Mouse (Mus musculus): ENCODE data around the gene Ap2m1. TPM values are rescaled to one million over a fixed set of nuclear protein-coding genes. Genes with fewer than 3 reads are reported as not detected.

The Ap2m1 gene
- total RNA-seq (2023) = 174 and 177 TPM in 2 replicates

DNA sequence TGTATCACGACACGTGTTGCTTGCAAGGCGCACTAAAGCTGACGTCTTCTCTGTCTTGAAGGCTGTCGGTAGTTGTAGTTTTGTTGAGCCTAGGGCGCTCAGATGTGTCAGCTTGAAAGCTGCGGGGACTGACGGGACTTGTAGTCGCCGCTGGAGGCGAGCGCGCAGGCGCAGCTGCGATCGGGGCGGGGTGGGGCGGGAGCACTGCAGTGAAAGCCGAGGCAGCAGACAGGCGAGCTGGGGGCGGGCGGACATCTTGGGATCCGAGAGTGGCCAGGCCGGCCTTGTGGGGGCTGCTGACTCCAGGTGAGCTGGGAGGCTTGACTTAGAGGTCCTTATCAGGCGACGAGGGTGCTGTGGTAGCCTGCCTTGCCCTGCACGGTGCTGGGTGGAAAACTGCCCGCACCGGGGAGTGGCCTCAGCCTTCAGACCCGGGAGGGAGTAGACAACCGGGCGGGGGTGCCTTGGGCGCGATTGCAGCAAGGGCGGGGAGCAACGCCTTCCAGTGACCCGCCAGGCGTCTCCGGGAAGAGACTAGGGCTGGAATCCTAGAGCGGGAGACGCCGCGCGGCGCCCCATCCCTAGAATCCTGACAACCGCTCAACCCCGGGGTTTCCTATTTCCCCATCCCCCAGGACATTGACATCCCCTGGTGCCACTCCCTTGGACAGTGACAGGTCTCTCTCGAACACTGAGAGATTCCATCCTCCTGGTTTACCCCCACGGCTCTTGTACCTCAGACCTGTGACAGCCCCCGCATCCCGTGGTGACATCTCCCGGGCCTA lies at the start of gene Ap2m1:
Gene Ap2m1 (plus strand): TSS at position 183 of the 785 bp plus-strand sequence.

DNA sequence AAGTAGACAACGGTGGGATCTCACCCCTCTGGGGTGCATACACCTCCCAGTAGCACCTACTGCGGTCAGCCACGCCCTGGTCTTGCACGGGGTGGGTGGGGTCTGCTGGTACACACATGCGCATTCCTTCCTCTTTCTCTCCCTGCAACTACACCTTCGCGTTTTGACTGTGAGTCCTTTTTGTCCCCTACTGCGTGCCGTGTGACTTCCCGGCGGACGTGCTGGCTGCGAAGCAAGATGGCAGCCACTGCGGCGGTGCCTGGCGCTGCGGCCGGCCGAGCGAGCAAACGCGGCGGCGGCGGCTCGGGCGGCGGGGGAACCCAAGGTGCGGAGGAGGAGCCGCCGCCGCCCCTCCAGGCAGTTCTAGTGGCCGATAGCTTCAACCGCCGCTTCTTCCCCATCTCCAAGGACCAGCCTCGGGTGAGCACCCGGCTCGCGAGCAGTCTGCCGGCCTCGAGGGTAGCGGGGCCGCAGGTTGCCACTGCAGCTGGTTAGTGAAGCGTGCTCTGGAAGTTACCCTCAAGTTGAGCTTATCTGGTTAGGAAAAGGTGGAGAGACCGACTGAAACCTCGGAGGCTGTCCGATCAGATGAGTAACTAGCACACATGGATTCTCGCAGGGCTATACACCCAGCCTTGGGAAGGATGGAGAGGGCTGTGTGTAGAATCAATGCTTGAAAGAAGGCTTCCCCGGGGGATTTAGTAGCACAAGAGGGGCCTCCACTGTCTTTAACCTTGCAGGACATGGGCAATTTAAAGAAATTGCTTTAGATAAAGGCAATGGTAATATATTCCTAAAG lies 36.4 kb upstream of the Ap2m1 start, which contains the start of gene Eif2b5:
Gene Eif2b5 (plus strand): TSS at position 141 of the 799 bp plus-strand sequence.

DNA sequence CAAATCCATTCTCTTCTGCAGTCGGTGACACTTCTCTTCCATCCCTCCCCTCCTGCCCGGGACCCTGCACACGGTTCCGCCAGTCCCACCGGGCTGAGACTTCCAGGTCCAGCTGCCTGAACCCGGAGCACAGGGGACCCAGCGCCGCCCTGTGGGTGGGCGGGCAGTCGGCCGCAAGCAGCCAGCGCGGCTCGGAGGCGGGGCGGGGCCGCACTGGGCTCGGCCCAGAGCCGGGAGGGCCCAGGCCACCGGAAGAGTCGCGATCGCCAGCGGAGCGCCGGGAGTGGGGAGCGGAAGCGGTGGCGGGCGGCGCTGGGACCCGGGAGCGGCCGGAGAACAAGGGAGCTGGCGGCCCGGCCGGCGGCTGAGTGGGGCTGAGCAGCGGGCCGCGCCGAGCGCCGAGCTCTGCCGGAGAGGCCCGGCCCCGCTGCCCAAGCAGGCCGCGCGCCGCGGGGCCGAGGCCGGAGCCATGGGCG lies 18.5 kb upstream of the Ap2m1 start, which contains the start of gene Dvl3:
Gene Dvl3 (plus strand): TSS at position 257 of the 476 bp plus-strand sequence.

DNA sequence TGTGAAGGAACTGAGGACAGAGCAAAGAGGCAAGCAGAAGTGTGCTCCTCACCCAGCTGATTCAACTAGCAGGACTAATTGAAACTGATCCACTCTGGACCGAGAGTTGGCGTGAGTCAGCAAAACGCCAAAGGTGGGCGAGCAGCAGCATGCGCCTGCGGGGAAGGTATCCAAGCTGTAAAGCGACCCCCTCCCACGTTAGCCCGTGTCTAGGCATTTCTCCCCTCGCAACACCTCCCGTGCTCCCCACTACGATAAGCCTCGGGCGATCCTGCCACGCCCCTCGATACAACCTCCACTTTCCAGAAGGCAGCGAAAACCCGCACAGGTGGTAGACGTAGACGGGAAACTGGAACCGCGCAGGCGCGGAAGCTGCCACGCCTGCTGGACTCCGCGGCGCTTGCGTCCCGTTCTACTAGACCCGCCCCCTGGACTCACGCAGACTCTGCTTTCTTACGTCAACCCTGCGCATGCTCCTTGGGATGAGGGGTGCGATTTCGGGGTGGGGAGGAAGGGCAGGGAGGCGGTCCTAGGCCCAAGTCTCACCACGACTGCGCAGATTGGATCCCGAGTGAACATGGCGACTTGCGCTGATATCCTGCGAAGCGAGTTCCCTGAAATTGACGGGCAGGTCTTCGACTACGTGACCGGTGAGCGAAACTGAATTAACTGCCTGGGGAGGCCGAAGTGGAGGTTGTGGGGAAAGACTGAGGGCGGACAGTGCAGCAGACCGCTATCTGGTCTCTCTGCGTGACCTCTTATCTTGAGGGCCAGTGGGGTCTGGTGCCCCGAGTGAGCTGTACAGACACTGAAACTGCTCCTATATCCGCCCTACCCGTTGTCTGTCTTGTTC lies 13.0 kb downstream of the Ap2m1 start, which contains the start of gene Abcf3:
Gene Abcf3 (plus strand): TSS at position 482 of the 853 bp plus-strand sequence.

DNA sequence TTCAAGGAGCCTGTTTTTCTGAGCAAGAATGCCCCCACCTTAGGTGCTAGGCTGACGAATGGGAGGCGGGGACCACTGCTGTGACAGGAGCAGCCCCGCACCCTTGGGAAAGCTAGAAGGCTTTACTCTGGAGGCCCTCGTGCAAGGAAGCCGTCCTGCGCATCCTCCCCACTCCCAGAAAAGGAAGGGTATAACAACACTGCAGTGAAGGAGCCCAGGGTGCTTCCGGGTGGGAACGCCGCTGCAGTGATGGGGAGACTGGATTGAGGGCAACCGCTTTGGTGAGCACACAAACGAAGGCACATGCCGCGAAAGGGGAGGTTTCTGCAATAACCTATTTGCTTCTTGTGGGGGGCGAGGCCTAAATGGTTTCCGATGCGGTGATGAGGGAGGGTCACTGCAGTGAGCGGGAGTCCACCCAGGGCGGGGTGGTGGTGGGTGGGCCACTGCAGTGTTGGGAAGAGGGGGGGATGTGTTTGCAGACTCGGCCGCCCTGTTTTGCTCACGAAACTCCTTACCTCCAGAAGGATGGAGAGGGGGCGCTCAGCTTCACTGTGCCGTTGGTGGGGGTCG lies 54.2 kb downstream of the Ap2m1 start, which contains the start of gene Vwa5b2:
Gene Vwa5b2 (plus strand): TSS at position 106 of the 573 bp plus-strand sequence.

Other genes starting within 250 kb of the Ap2m1 start
- 54.3 and 78.8 TPM in 2 replicates for gene Parl, start 233.1 kb upstream of the Ap2m1 start, total RNA-seq (2023)
- gene Cyp2ab1, start 210.1 kb upstream of the Ap2m1 start, total RNA-seq (2023) = 1.8 and 2.5 TPM in 2 replicates
- 74.2 and 90.9 TPM in 2 replicates for gene Abcc5, start 109.1 kb upstream of the Ap2m1 start, total RNA-seq (2023)
- 19.8 and 24.7 TPM in 2 replicates for gene Eif2b5, start 36.7 kb upstream of the Ap2m1 start, total RNA-seq (2023)
- 22.9 and 26.7 TPM in 2 replicates for gene Dvl3, start 18.5 kb upstream of the Ap2m1 start, total RNA-seq (2023)
- gene Abcf3, start 13.1 kb downstream of the Ap2m1 start, total RNA-seq (2023) = 32.5 and 45.3 TPM in 2 replicates
- 0.25 TPM in 1 of 2 replicates, not detected in the other for gene Vwa5b2, start 54.0 kb downstream of the Ap2m1 start, total RNA-seq (2023)
- 2.4 and 3.8 TPM in 2 replicates for gene Eef1akmt4, start 76.1 kb downstream of the Ap2m1 start, total RNA-seq (2023)
- gene Gm49333, start 76.1 kb downstream of the Ap2m1 start, total RNA-seq (2023) = not detected in 2 replicates
- 4.6 and 5.3 TPM in 2 replicates for gene Alg3, start 76.3 kb downstream of the Ap2m1 start, total RNA-seq (2023)
- gene Camk2n2, start 85.8 kb downstream of the Ap2m1 start, total RNA-seq (2023) = 0.47 and 1.2 TPM in 2 replicates
- not detected in 2 replicates for gene Ece2, start 94.3 kb downstream of the Ap2m1 start, total RNA-seq (2023)
- gene Psmd2, start 116.2 kb downstream of the Ap2m1 start, total RNA-seq (2023) = 77.7 and 85.6 TPM in 2 replicates
- 151 and 174 TPM in 2 replicates for gene Eif4g1, start 132.8 kb downstream of the Ap2m1 start, total RNA-seq (2023)
- 0.43 TPM in 1 of 2 replicates, not detected in the other for gene Fam131a, start 157.8 kb downstream of the Ap2m1 start, total RNA-seq (2023)
- 5.2 and 7.9 TPM in 2 replicates for gene Polr2h, start 182.2 kb downstream of the Ap2m1 start, total RNA-seq (2023)
- 1.3 and 1.4 TPM in 2 replicates for gene Clcn2, start 182.3 kb downstream of the Ap2m1 start, total RNA-seq (2023)
- gene Chrd, start 197.6 kb downstream of the Ap2m1 start, total RNA-seq (2023) = not detected in 2 replicates
- gene Thpo, start 199.0 kb downstream of the Ap2m1 start, total RNA-seq (2023) = not detected in 2 replicates